Mouse (Mus musculus) limb, embryonic 12.5 days (tissue): ENCODE results near the gene Mta3. TPM values are rescaled to one million over a fixed set of nuclear protein-coding genes. Genes with fewer than 3 reads are reported as not detected.
"Not testable (repeated sequence)": the region's sequence is repeated elsewhere in the genome, so short reads cannot be mapped to it uniquely, and the experiment has no call there.

Experiments used
- ATAC-seq: fragments of 200-750 bp; cut with Nextera tagmentation; 2 replicates; pipeline ENCODE4 v1.8.0; 2017; ENCODE audit warnings: low read depth, moderate TSS enrichment; ENCODE audit not compliant: insufficient number of reproducible peaks, insufficient read depth, low FRiP score, low TSS enrichment
- H3K27ac ChIP-seq: fragments of 300-500 bp; sonication (generic); 2 replicates; pipeline ENCODE4 v1.5.1; 2016; ENCODE audit warnings: mild to moderate bottlenecking, moderate library complexity
- H3K27me3 ChIP-seq: fragments of 300-500 bp; sonication (generic); 2 replicates; pipeline ENCODE4 v1.6.1; 2016; ENCODE audit warnings: mild to moderate bottlenecking, moderate library complexity
- H3K36me3 ChIP-seq: fragments of 300-500 bp; sonication (generic); 2 replicates; pipeline ENCODE4 v1.6.1; 2016; ENCODE audit warnings: mild to moderate bottlenecking, moderate library complexity
- H3K4me1 ChIP-seq: fragments of 300-500 bp; sonication (generic); replicated peaks from 2 replicates; pipeline ENCODE4 v1.6.1; 2016
- H3K4me2 ChIP-seq: fragments of 300-500 bp; sonication (generic); 2 replicates; pipeline ENCODE4 v1.6.1; 2016; ENCODE audit warnings: mild to moderate bottlenecking, moderate library complexity
- H3K4me3 ChIP-seq: fragments of 300-500 bp; sonication (generic); replicated peaks from 2 replicates; pipeline ENCODE4 v1.5.1; 2016; ENCODE audit warnings: mild to moderate bottlenecking
- H3K9ac ChIP-seq: fragments of 300-500 bp; sonication (generic); replicated peaks from 2 replicates; pipeline ENCODE4 v1.6.1; 2016; ENCODE audit warnings: mild to moderate bottlenecking, moderate library complexity
- H3K9me3 ChIP-seq: fragments of 300-500 bp; sonication (generic); 2 replicates; pipeline ENCODE4 v1.6.1; 2016; ENCODE audit warnings: mild to moderate bottlenecking, moderate library complexity
- WGBS: fragments of 180-500 bp; shearing (Covaris S2); methylation state at CpG from one replicate; pipeline ENCODE4 v1.1.7; 2016; 5-methylcytosine and 5-hydroxymethylcytosine counted together
- polyA plus RNA-seq: library from polyadenylated mRNA; unstranded; fragments of >200 nt; fragmentation: Nextera tagmentation; extraction: Ambion mirVana; gene quantifications from 2 replicates; pipeline ENCODE4 v1.2.1, GENCODE M21; 2016

Gene Mta3
- polyA plus RNA-seq, 1 experiment from 2014 or later: 46.2 TPM

DNA sequence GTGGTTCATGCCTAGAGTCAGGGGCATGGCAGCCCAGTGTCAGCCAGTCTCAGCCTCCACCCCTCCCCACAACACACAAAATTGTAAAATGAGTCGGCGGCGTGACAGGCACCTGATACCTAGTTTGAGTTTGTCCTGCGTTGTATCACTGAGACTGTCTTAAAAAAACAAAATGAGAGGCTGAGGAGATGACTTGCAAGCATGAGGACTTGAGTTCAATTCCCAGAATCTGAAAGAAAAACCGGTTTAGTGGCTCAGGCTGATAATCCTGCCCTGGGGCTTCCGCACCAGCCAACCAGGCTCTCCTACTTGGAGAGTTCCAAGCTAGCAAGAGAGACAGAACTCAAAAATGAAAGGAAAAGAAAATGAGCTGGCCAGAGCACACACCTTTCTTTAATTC lies 2.9 kb downstream of the Mta3 start:
- H3K9ac ChIP-seq: no peak overlapping the region
- no peaks in the 10 kb centered on the region for H3K27me3 ChIP-seq
- H3K4me1 ChIP-seq: peaks cover 21% of the 10 kb centered on the region
- ATAC-seq: no peak
- peaks cover 41% of the 10 kb centered on the region for H3K36me3 ChIP-seq
- H3K9me3 ChIP-seq: no peaks in the 10 kb centered on the region
- no peak overlapping the region for H3K4me3 ChIP-seq
- H3K27ac ChIP-seq: no peak overlapping the region
- 86% methylated on average over 6 of the region's 6 CpGs for WGBS
- no peak overlapping the region for H3K4me2 ChIP-seq

DNA sequence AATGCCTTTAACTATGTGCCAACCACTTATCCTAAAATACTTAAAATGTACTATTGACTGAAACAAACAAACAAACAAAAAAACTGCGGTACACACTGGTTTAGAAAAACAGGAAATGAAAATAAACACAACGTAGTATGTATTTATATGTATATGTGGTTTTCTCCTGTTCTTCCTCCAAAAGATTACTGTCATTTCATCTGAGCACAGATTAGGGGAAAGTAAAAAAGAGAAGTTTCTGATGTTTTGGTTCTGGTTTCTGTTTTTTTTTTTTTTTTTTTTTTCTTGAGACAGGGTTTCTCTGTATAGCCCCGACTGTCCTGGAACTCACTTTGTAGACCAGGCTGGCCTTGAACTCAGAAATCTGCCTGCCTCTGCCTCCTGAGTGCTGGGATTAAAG lies 3.6 kb downstream of the Mta3 start:
- not testable (repeated sequence) for ATAC-seq, H3K9ac ChIP-seq, H3K4me3 ChIP-seq, H3K4me2 ChIP-seq, H3K27ac ChIP-seq, H3K9me3 ChIP-seq, H3K27me3 ChIP-seq
- peaks cover 21% of the 10 kb centered on the region for H3K4me1 ChIP-seq
- WGBS: 92% methylated on average over 3 of the region's 3 CpGs
- H3K36me3 ChIP-seq: peaks cover 41% of the 10 kb centered on the region

DNA sequence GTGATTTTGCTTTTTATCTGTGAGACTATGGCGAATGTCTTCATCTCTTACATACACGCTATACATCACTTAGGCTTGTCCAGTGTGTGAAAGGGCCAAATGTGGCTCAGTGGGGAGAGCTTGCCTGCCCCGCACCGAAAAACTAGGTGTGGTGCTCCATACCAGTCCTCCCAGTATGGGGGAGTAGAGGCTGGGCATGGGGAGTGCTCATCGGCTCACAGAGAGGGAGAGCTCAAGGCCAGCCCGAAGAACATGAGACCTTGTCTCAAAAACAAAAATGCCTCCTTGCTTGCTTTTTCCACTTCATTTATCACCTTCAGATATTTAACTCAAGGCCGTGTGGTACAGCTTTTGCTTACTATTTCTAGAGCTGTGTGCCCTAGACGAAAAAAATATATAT lies 4.7 kb downstream of the Mta3 start:
- H3K27ac ChIP-seq: no peak overlapping the region
- no peak overlapping the region for H3K9ac ChIP-seq
- H3K4me1 ChIP-seq: peaks cover 16% of the 10 kb centered on the region
- H3K4me3 ChIP-seq: no peak overlapping the region
- no peak for ATAC-seq
- WGBS: 96% methylated on average over 8 of the region's 8 CpGs
- no peaks in the 10 kb centered on the region for H3K9me3 ChIP-seq
- H3K4me2 ChIP-seq: no peak overlapping the region
- no peaks in the 10 kb centered on the region for H3K27me3 ChIP-seq
- peaks cover 48% of the 10 kb centered on the region for H3K36me3 ChIP-seq

DNA sequence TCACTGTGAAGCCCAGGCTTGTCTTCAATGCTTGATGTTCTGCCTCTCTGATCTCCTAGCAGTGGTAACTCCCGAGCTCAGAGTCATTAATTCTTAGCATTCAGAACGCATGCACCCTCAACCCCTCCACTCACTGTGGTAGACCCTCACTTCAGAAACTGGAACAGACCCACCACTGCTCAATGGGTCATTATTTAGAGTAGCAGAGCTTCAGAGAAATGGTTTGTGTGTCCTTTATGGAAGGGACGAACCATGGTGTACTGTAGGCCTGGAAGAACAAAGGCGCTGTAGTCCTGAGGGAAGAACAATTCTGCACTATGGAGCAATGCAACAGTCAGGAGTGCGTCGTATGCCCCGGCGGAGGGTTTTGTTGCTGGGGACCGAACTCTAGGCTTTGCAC lies 6.4 kb downstream of the Mta3 start:
- WGBS: 93% methylated on average over 9 of the region's 9 CpGs
- ATAC-seq: no peak
- Histone ChIP-seq H3K27ac (no peak overlapping the region), H3K36me3 (peaks cover 66% of the 10 kb centered on the region), H3K4me1 (peaks cover 6% of the 10 kb centered on the region), H3K4me3 (no peak overlapping the region), H3K9ac (no peak overlapping the region), H3K9me3 (peaks cover 5% of the 10 kb centered on the region; the same call in 1 of the 2 replicates), H3K4me2 (no peak overlapping the region), H3K27me3 (no peaks in the 10 kb centered on the region)

DNA sequence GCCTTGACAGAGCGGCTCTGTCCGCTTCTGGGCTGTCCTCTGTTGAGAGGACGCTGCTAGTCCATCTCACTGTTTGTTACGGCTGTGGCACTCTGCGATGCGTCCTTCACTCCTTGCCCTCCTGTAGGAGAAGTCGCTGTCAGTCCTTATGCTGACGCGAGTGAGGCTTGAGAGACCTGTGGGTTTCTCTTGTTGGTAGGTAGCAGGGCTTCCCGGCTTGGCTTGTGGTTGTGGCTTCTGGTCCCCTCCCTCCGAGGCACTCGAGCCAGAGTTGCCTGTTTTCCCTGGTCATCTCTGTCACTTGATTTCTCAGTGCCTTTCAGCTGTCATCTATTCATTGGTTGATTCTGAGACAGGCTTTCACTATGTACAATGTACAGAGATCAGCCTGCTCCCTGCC lies 14.5 kb downstream of the Mta3 start:
- peaks cover 5% of the 10 kb centered on the region; the same call in 1 of the 2 replicates for H3K9me3 ChIP-seq
- H3K4me2 ChIP-seq: no peak overlapping the region
- WGBS: 88% methylated on average over 12 of the region's 12 CpGs
- 0 out of 2 replicates have a peak, but pooled peaks cover 6% of the 10 kb centered on the region for H3K4me1 ChIP-seq
- no peak overlapping the region for H3K27ac ChIP-seq
- no peaks in the 10 kb centered on the region for H3K27me3 ChIP-seq
- H3K4me3 ChIP-seq: no peak overlapping the region
- no peak overlapping the region for H3K9ac ChIP-seq
- ATAC-seq: no peak
- H3K36me3 ChIP-seq: peaks cover 44% of the 10 kb centered on the region

DNA sequence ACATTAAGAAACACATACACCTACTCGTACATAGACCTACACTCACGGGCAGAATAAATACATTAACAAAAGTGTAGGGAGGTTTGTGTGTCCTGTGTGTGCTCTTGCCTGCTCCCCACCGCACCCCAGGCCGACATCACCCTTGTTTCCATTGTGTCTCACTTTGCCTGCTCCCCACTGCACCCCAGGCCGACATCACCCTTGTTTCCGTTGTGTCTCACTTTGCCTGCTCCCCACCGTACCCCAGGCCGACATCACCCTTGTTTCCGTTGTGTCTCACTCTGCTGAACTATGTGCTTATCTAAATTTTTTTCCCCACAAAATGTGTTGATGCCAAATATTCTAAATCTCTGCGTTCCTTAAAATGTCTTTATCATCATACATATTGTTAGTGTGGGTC lies 15.2 kb downstream of the Mta3 start:
- Histone ChIP-seq H3K4me2 (no peak overlapping the region), H3K36me3 (peaks cover 36% of the 10 kb centered on the region), H3K27ac (no peak overlapping the region), H3K9ac (no peak overlapping the region), H3K27me3 (no peaks in the 10 kb centered on the region), H3K9me3 (peaks cover 2% of the 10 kb centered on the region; the same call in 1 of the 2 replicates), H3K4me1 (0 out of 2 replicates have a peak, but pooled peaks cover 6% of the 10 kb centered on the region), H3K4me3 (no peak overlapping the region)
- ATAC-seq: no peak
- WGBS: 91% methylated on average over 10 of the region's 10 CpGs

DNA sequence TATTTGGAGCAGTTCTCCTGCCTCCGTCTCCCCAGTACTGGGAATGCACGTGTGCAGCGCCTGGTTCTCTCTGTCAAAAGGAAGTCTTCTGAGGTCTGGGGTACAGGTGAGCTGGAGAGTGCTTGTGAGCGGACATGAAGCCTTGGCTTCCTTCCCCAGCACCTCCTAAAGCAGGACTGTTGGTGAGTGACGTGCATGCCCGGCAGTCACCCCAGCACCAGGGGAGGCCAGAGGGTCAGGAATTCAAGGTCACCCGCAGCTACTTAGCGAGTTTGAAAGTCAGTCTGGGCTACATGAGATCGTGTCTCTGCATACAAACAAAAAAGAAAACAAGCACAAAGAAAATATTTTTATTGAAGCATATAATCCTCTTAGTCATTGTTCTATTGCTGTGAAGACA lies 17.1 kb downstream of the Mta3 start:
- H3K4me2 ChIP-seq: no peak overlapping the region
- H3K36me3 ChIP-seq: peaks cover 26% of the 10 kb centered on the region
- ATAC-seq: no peak
- H3K4me3 ChIP-seq: no peak overlapping the region
- 0 out of 2 replicates have a peak, but pooled peaks cover 6% of the 10 kb centered on the region for H3K4me1 ChIP-seq
- H3K27ac ChIP-seq: no peak overlapping the region
- H3K9ac ChIP-seq: no peak overlapping the region
- WGBS: 68% methylated on average over 9 of the region's 9 CpGs
- no peaks in the 10 kb centered on the region for H3K9me3 ChIP-seq
- no peaks in the 10 kb centered on the region for H3K27me3 ChIP-seq

DNA sequence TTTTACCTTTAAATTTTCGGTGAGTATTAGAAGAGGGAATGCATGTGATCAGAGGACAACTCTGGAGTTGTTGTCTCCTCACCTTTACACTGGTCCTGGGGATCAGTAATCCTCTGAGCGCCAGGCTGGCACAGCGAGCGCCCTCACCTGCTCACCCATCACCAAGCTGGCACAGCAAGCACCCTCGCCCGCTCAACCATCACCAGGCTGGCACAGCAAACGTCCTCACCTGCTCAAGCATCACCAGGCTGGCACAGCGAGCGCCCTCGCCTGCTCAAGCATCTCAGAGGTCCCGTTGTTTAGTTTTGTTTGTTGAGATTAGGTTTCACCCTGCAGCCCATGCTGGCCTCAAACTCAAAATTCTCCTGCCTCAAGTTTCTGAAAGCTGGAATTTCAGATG lies 20.5 kb downstream of the Mta3 start:
- no peak overlapping the region for H3K27ac ChIP-seq
- 95% methylated on average over 11 of the region's 11 CpGs for WGBS
- no peak for ATAC-seq
- H3K27me3 ChIP-seq: no peaks in the 10 kb centered on the region
- H3K36me3 ChIP-seq: peaks cover 21% of the 10 kb centered on the region; the same call in 1 of the 2 replicates
- no peaks in the 10 kb centered on the region for H3K9me3 ChIP-seq
- no peak overlapping the region for H3K4me2 ChIP-seq
- H3K4me3 ChIP-seq: no peak overlapping the region
- peaks cover 9% of the 10 kb centered on the region for H3K4me1 ChIP-seq
- no peak overlapping the region for H3K9ac ChIP-seq

DNA sequence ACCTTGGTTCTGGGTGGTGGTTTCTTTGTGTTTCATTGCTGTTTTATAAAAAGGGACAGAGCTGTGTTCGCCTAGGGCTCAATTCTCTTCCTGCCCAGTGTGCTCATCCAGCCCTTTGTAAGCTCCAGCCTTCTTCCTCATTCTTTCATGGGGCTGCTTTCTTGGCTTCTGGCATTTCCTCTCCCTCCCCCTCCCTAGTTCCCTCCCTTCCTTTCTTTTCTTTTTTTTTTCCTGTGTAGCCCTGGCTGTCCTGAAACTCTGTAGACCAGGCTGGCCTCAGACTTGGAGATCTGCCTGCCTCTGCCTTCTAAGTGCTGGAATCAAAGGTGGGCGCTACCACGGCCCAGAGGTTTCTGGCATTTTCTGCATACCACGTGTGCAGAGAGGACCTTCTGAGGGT lies 21.7 kb downstream of the Mta3 start:
- WGBS: 90% methylated on average over 4 of the region's 4 CpGs

DNA sequence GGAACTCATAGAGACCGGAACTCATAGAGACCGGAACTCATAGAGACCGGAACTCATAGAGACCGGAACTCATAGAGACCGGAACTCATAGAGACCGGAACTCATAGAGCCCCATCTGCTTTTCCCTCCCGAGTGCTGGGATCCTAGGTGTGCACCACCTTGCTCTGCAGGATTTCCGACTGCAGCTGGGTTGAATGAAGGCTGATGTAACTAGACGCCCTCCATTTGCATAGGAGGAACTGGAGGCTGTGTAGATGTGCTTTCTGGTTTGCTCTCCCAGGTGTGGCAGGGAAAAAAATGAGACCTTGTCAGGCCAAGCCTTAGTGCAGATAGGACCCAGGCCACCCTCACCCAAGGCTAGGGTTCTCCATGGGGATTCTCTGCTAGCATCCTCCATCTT lies 23.1 kb downstream of the Mta3 start:
- H3K9me3 ChIP-seq: no peaks in the 10 kb centered on the region
- H3K27ac ChIP-seq: no peak overlapping the region
- no peak overlapping the region for H3K4me3 ChIP-seq
- 92% methylated on average over 9 of the region's 9 CpGs for WGBS
- peaks cover 21% of the 10 kb centered on the region; the same call in 1 of the 2 replicates for H3K36me3 ChIP-seq
- H3K9ac ChIP-seq: no peak overlapping the region
- ATAC-seq: no peak
- no peaks in the 10 kb centered on the region for H3K27me3 ChIP-seq
- H3K4me2 ChIP-seq: no peak overlapping the region
- H3K4me1 ChIP-seq: peaks cover 11% of the 10 kb centered on the region

More for the DNA sequence above, 21.7 kb downstream of the Mta3 start:
- Histone ChIP-seq H3K27ac (no peak overlapping the region), H3K36me3 (peaks cover 21% of the 10 kb centered on the region; the same call in 1 of the 2 replicates), H3K9ac (no peak overlapping the region), H3K4me2 (no peak overlapping the region), H3K9me3 (no peaks in the 10 kb centered on the region), H3K27me3 (no peaks in the 10 kb centered on the region), H3K4me1 (peaks cover 15% of the 10 kb centered on the region), H3K4me3 (no peak overlapping the region)
- no peak for ATAC-seq

DNA sequence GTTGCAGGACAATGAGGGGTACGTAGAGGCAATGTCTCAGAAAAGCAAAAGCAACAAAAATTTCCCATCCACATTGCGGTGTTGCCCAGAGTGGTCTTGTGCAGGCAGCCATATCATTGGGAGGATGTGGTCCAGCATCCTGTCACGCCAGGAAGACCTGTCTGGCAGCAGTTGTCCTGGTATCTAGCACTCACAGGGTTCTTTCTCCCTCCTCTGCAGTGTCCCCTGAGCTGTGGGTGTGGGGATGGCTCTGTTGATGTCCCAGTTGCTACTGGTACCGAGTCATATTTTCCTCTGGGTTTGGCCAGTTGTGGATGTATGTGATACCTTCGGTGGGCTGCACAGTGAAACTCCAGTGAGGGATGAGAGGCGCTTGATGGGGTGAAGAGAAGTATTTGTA lies 24.2 kb downstream of the Mta3 start:
- 93% methylated on average over 6 of the region's 6 CpGs for WGBS
- H3K27ac ChIP-seq: no peak overlapping the region
- no peak overlapping the region for H3K9ac ChIP-seq
- H3K4me2 ChIP-seq: no peak overlapping the region
- no peak for ATAC-seq
- H3K4me3 ChIP-seq: no peak overlapping the region
- H3K36me3 ChIP-seq: peaks cover 14% of the 10 kb centered on the region; the same call in 1 of the 2 replicates
- no peaks in the 10 kb centered on the region for H3K9me3 ChIP-seq
- no peaks in the 10 kb centered on the region for H3K27me3 ChIP-seq
- H3K4me1 ChIP-seq: peaks cover 11% of the 10 kb centered on the region

DNA sequence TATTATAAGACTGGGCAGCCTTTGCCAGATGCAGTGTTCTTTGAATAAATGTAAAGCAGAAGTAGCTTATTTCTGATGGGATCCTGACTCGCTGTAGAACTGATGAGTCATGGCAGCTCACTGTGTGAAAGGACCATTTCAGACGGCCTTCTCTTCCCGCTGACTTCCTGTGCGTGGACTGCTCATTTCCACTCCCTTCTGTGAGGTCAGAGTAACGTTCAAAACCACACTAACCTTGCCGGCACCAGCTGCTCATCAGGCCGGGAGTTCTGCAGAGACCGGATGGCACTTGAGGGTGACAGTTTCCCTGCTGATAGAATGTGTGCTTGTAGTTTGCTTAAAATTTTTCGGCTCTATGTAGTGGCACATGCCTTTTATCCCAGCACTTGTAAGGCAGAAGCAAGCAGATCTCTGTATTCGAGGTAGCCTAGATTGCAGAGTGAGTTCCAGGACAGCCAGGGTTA lies 26.2 kb downstream of the Mta3 start:
- Histone ChIP-seq H3K9ac (no peak overlapping the region), H3K9me3 (no peaks in the 10 kb centered on the region), H3K4me2 (no peak overlapping the region), H3K36me3 (peaks cover 8% of the 10 kb centered on the region; the same call in 1 of the 2 replicates), H3K27me3 (no peaks in the 10 kb centered on the region), H3K4me1 (peaks cover 11% of the 10 kb centered on the region), H3K4me3 (no peak overlapping the region), H3K27ac (no peak overlapping the region)
- 64% methylated on average over 10 of the region's 10 CpGs for WGBS
- no peak for ATAC-seq
